Mouse (Mus musculus): Measurements from ENCODE around the gene Lpp. TPM values are rescaled to one million over a fixed set of nuclear protein-coding genes. Genes with fewer than 3 reads are reported as not detected.

Lpp gene
- 10 to 100 TPM; 29.5 to 32.5 TPM for total RNA-seq (2021)

DNA sequence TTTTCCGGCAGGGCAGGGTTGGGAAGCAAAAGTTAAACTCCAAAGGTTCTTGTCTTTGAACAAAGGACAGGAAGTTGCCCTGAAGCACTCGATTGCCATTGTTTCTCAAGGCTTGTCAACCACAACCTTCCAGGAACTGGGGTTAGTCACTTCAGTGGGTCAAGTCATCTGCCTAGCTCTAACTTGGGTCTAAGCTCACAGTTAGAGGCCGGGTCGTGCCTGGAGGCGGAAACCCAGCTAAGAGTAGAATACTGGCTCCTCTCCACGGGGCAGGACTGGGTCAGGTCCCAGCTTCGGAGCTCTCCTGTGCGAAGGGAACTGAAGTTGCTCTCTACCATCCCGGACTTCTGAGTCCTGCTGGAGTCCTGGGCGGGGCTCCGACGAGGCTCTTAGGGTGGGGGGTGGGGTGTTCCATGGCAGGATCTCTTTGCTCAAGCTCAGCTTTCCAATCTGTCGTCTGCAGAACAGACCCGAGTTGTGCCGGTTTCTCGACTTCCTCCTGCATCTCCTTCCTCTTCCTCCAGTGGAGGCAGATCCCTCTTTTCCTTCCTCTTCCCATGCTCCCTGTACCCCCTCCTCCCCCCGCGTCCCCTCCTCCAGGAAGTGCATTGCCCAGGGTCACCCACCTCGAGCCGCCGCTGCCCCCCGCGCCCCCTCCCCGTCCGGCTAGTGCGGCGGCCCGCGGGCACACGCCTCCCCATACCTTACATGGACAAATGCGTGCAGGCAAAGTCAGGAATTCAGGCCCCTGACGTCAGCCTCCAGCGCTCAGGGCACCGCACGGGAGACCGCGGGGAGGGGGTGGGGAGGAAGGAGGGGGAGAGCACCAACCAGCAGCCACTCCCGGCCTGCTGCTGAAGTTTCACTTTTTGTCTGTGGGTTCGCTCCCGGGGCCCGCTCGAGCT, at the start of gene Lpp:
Gene Lpp (plus strand): TSS at position 857 of the 905 bp plus-strand sequence.
- DNase-seq = peak; percentile 71 to 87
- intact Hi-C loops (cut with DNase I) = loop anchor here (1.0 to 10.0 kb wide), 3 partner anchors 92 to 666 kb away; no protein-coding TSS in a partner anchor

DNA sequence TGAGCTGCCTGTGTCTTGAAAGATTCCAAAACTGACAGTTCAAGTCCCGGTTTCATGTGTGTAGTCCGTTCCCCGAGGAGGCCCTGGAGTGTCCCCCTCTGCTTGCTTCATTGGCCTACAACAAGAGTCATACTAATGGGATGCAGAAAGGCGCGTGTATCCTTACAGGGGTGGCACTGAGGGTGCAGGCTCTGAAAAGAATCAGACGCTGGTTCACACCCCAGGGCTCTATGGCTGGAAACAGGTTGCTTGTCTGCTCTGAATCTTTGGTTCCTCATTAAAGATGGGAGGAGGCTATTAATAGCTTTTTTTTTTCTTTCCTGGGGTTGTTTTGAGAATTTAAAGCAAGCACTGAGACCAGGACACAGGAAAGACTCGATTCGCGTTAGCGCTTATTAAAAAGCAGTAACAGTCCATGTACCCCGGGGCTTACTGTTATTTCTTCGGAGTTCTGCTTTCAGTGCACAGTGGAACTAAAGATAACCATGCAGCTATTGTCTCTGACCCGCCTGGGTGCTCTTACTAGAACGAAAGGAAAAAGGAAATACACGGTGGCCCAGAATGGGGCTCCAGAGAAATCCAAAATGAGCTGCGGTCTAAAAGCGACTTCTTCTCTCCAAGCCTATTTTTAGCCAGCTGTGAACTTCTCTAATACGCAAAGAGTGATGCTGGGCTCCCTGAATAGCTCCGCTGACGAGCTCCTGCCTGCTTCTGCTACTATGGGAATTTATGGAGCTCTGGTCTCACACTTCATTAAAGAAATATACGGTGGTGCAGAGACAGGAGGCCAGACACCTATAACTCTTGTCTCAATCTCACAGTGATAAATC, 45.5 kb upstream of the Lpp start:
- peak; percentile 20 to 43 for DNase-seq
- intact Hi-C loops (cut with DNase I) = loop anchor here (5.0 kb wide), 1 partner anchor 360 kb away; the partner anchor contains the start of genes Bcl6 and Gm37419

DNA sequence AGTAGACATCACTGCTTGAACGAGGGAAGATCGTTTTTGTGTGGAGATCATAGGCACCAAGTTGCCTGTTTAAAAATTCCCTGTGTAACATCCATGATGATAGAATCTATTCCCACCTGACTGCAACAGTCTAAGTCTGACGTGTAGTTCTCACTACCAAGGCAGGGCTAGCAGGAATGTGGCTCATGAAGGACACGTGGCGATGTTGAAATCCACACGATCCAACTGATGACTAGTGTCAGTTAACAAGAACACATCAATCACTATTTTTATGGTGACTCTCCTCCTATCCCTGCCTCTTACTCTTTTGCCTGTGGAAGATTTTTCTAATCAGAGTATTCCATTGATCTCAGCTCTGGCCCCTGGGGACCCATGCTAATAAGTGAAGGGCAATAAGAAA, 43.0 kb upstream of the Lpp start:
- DNase-seq = no peak
- intact Hi-C loops (cut with DNase I) = loop anchor here (10.0 kb wide), 1 partner anchor 914 kb away; no protein-coding TSS in a partner anchor

DNA sequence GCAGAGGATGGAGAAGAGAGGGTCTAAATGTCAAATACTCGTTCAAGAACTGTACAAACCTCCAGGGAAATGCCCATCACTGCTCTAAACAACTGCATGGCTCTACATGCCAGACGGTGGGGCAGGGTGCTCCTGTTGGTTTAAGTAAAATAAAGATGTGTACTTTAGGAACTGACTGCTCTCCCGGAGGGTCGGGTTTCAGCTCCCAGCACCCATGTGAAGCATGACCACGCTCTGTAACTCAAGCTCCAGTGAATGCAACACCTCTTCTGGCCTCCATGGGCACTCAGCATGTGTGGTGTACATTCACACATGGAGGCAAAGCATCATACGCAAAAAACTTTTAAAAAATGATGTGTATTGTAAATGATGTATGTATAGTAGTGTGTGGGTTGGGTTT, 42.6 kb upstream of the Lpp start:
- intact Hi-C loops (cut with DNase I) = loop anchor here (10.0 kb wide), 1 partner anchor 914 kb away; no protein-coding TSS in a partner anchor
- DNase-seq = no peak

DNA sequence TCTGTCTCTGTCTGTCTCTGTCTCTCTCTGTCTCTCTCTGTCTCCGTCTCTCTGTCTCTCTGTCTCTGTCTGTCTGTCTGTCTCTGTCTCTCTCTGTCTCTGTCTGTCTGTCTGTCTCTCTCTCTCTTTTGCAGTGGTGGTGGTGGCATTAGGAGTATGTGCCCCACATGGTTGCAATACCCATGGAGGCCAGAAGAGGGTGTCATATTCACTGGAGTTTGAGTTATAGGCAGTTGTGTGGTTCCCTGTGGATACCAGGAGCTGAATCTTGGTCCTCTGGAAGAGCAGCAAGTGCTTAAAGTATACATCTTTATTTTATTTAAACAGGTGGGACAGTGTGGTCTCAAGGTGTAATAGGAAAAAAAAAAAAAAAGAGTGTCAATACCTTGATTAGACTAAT, 41.5 kb upstream of the Lpp start:
- DNase-seq = no peak
- intact Hi-C loops (cut with DNase I) = loop anchor here (10.0 kb wide), 1 partner anchor 913 kb away; no protein-coding TSS in a partner anchor

DNA sequence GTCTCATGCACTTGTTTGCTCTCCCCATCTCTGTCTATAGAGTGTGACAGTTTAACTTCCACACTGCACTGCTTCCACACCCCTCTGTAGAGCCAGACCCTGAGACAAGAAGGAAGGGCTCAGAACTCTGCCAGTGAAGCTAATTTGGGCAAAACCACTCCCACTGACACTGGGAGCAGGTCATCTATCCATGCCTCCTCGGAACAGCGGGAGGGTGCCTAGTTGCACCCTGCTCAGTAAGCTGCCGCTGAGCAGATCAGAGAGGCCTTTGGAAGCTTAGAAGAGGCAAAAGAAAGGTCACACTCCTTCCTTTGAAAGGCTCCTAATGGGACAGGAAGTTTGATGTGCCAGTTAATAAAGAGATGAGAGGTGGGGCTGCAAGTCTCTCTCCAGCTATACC, 39.5 kb upstream of the Lpp start:
- intact Hi-C loops (cut with DNase I) = loop anchor here (10.0 kb wide), 1 partner anchor 911 kb away; no protein-coding TSS in a partner anchor
- no peak for DNase-seq

DNA sequence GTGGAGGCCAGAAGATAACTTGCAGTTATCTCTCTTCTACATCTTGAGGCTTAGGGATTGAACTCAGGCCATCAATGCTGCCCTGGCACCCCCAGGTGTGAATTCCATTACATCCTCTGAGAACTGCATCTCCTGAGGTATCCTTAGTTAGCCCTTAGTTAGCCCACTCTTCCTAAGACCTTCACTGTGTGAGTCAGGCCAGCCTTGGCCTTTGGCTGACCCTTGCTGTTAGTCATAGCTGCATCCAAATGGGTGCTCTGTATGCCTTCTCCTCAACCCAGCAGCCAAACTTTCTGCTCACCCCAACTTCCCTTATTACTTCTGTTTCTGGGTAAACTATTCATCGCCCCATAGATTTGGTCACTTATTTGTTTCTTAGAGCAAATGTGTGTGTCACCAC, 31.6 kb upstream of the Lpp start:
- no peak for DNase-seq
- intact Hi-C loops (cut with DNase I) = no loop called here

DNA sequence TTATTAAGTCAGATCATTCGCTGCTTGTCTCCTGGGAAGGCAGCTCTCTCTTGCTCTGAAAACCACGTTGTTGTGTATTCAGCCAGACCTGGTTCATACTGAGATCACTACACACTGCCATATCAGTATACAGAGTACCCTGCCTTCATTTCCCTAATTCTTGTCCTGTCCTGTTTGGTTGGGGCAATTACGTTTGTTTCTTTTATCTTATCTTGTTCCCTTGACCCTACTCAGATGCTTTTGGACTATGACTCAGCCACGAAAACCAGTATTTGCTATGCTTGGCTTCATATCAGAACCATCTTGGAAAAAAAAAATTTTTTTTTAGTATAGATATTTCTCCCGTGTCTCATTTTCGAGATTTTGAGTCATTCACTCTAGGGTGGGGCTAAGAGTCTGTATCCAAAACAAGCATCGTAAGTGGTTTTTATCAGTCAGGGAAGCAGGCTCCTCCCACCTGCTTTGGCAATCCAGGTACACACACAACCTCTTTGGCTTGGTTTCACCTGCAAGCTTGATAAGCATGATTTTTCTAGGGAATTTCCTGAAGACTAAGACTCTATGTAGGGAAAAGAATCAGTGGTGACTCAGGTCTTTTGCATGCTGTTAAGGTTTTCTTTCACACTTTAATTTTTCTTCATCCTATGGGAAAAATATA, 29.1 kb upstream of the Lpp start:
- no peak for DNase-seq

DNA sequence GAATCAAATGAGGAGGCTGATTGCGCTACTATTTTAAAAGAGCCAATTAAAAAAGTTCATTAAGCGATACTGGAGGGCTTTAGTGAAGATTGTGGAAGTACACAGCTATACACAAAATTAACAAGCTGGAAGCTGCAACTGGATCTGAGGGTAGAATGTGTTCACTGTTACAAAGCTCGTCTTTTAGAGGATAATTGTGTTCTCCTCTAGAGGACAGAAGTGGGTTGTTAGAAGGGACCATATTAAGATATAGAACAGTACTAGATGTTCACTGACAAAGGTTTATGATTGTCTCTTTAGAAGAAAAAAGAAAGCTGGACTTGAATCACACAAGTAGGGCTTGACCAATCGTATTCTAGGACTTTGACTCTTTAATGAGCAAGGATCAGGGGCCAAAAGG, 27.4 kb upstream of the Lpp start:
- intact Hi-C loops (cut with DNase I) = no loop called here
- DNase-seq = no peak

More for the DNA sequence above, 29.1 kb upstream of the Lpp start:
- intact Hi-C loops (cut with DNase I) = no loop called here

DNA sequence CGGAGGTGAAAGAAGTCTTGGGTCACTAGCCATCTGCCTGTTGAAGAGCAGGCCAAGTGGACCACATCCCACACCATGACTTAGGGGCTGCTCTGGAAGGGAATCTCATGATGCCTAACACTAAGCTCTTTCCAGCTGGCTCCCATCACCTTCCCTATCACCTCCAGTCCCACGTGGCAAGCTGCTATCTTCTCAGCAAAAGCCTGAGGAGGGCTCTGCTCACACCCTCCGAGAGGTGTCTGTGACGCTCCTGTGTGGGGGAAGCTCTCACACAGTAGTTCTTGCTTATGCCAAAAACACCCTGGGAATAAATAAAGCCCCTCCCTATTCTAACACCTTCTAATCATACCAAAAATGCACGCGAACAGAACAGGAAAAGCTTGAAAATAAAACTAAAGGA, 26.2 kb upstream of the Lpp start:
- intact Hi-C loops (cut with DNase I) = no loop called here
- DNase-seq = peak in 1 of 2 experiments; percentile 15

DNA sequence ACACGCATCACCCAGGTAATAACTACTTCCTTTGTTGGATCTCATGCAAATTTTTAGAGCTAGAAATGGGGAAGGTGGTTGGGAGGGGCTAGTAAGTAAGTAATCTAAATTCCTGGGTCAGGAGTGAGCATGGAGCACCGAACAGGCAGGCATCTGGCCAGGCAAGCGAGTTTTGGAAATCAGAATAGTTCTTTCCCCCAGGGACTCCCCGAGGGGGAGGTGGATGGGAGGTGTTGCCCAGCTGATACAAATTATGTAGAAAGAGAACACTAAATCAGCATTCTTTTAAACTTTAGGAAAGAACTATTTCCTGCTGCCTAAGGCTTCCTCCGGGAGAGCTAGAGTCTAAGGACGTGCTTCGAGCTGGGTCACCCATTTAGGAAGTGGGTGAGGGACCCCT, 25.8 kb upstream of the Lpp start:
- no peak for DNase-seq
- intact Hi-C loops (cut with DNase I) = no loop called here

DNA sequence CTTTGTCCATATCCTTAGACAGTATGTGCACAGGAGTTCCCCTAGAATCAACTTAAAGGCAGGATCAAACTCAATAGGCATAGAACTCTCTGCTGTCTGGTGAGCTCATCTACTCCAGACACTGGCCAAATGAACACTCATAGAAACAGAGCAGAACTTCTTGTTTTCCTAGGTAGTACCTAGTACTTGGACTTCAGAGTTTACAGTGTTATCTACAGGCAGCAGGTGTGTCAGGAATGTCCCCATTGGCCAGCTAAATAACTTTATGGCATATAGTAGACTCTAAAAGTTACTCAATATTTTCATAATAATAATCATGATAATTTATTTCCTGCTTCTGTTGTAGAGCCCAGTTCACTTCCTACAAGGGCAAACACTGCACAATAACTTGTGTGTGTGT, 16.8 kb upstream of the Lpp start:
- intact Hi-C loops (cut with DNase I) = no loop called here
- DNase-seq = no peak

DNA sequence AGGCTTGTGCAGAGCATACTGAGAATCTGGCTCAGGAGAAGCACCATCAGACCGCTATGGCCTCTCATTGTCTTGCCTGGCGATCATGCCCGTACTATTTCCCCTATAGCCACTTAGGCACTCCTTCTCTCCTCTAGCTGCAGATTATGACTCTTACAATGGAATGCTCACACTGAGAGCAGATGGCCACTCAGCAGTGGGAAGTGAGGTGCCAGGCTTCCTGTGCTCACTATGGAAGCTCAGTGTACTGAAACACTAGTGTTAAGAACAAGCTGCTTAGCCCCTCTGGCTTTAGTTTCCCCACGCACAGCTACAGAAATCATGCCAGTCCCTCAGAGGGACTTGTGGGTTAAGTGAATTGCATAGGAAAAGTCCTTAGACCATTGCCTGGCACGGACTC, 2.7 kb upstream of the Lpp start:
- intact Hi-C loops (cut with DNase I) = loop anchor here (10.0 kb wide), 1 partner anchor 94 kb away; no protein-coding TSS in a partner anchor

DNA sequence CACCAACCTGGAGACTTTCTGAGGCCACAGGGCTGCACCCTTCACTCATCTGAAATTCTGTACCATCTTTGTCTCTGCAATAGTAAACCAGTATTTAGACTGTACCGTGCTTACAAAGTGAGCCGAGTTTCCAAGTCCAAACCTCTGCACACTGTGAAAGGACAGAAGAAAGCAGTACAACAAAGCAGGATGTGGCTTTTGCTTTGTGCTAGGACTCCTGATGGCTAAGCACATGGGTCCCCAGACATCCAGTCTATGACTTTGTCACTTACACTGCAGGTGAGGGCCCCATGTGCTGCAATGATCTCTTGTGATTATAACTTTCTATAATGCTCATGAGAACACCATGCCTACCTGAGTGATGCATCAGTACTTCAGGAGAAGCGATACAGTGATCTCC, 2.2 kb upstream of the Lpp start:
- intact Hi-C loops (cut with DNase I) = loop anchor here (10.0 kb wide), 1 partner anchor 94 kb away; no protein-coding TSS in a partner anchor

More for the DNA sequence above, 2.7 kb upstream of the Lpp start:
- no peak for DNase-seq

DNA sequence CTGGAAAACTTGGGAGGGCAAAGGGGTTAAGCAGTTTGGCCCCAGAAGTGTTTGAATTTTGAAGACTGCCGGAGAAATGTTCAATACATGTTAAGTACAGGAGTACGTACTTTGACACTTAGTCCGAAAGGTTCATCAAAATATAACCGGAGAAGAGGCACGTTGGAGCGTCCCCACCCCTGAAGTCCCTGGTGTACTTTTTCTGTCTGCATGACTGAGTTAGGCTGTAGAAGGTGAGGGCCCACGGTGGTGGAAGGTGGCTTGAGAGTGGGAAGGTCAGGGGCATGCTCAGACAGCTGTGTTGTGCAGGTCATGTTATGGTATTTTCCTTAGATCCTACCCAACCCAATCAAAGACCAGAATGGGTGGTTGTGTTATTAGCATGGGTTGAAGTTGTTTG, 1.4 kb upstream of the Lpp start:
- no peak for DNase-seq
- intact Hi-C loops (cut with DNase I) = loop anchor here (2.0 to 10.0 kb wide), 2 partner anchors 93 to 667 kb away; no protein-coding TSS in a partner anchor

More for the DNA sequence above, 2.2 kb upstream of the Lpp start:
- DNase-seq = no peak

DNA sequence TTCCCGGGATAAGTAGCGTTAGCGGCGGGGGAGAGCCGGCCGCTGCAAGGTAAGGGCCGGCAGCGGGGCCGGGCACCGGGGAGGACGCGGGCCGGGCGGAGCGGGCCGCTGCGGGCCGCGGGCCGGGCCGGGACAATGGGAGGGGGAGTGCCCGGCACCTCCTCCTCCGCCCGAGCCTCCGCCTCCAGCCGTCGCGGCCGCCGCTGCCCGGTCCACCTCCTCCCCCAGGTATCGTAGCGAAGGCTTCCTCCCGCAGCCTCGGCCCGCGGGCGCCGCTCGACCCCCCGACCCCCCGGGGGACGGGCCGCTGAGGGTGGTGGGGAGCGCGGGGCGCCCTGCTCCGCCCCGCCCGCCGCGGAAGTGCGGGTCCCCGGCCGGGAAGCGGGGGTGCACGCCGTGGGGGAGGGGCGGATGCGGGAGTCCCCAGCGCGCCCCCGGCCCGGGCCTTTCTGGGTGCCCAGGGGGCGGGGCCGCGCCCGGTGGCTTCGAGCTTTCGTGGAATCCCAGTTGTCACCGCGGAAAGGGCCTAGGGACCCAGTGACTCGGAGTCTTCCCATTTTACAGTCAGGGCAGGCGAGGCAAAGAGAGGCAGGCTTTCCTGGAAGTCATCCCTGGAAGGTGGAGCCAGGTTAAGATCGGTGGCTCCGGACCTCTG, 376 bp downstream of the Lpp start:
- intact Hi-C loops (cut with DNase I) = loop anchor here (1.0 to 10.0 kb wide), 4 partner anchors 23 to 665 kb away; no protein-coding TSS in a partner anchor
- DNase-seq = peak in 1 of 2 experiments; percentile 58

DNA sequence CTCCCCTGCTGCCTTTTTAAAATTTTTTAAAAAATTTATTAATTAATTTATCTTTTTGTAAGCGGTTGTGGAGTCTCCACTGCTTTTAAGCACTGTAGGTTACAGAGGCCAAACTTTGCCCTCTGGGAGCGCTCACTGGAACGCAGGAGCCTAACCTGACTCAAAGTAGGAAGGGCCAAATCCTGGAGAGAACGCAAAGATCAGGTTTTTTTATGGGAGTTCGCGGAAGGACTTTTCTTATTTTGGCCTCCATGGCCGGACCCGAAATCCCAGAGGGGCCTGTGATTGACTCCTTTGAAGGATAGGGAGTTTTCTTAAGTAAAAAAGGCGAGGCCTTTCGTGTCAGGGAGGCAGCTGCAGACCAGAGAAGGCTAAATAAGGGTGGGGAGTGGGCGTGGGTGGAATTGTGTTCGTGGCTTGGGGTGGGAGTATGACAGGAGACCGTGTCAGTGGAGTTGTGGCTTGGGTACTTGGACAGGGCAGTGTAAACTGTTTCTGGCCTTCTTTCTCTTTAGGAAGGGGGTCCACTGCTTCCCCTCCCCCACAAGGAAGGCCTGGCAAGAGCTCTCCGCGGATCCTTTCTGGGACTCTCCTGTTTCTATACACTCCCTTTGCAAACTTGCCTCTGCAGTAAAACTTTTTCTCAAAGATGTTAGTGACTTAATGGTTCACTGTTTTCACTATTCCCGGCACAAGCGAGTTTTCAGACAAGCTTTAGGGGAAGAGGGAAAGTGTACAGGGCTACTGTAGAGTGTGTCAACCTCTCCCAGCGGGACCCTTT, 1.1 kb downstream of the Lpp start:
- intact Hi-C loops (cut with DNase I) = loop anchor here (2.0 to 10.0 kb wide), 2 partner anchors 22 to 90 kb away; no protein-coding TSS in a partner anchor

DNA sequence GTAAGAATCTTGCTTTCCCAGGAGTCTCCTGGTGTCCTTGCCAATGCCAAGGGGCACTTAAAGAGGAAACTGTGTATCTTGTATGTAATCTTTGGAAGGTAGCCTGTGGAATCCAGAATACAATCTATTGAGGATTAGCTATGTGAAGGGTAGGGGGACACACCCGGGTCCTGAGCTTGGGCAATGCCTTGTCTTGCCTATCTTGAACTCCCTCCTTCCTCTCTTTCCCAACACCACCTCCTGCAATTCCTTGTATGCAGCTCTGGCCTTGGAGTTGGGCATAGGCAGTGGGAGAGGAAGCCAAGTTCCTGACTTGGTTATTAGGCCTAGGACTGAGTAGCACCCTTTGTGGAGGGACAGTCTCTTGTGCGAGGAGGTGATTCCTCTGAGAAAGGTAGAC, 1.8 kb downstream of the Lpp start:
- peak in 1 of 2 experiments; percentile 14 for DNase-seq
- intact Hi-C loops (cut with DNase I) = loop anchor here (2.0 to 10.0 kb wide), 2 partner anchors 22 to 90 kb away; no protein-coding TSS in a partner anchor

More for the DNA sequence above, 1.1 kb downstream of the Lpp start:
- peak in 1 of 2 experiments; percentile 46 for DNase-seq

DNA sequence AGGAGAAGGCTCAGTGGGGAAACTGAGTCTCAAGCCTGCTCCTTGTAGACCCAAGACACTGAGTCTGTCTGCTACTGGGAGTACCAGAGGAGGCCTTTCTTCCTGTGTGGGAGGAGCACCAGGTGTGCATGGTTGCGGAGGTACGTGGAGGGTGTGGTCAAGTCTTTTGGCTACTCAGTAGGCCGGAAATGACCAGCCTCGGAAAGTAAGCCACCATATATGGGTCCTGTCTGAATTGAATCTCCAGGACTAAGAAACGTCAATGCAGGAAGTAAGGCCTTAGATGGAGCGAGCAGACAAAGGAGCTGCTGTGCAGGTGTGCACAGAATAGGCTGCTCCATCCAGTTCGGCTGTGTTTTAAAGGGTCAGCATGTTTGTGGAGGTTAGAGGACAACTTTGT, 3.2 kb downstream of the Lpp start:
- no peak for DNase-seq
- intact Hi-C loops (cut with DNase I) = loop anchor here (10.0 kb wide), 1 partner anchor 88 kb away; no protein-coding TSS in a partner anchor
